Mouse (Mus musculus): ENCODE measurements around the gene Fyb.

The Fyb gene

DNA sequence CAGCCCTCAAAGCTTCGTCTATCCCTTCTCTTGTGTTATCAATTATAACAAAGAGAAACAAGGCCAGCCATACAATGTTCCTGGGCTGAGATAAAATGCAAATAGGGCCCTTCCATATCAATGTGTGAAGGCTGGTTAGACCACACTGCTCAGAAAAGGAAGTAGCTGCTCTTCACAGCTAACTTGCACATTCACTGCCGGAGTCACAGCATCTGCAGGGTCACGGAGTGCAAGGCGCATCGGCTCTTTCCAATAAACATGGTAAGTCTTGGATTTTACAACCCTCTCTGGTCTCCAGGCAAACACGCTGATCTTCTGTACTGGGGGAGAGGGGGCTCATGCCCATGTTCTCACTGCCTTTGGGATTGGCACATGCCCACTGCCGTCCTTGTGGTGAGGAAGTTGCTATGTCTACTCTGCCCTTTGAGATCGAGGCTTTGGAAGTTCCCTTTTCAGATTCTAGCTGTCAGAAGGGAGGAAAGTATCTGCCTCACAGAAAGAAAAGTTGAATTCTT is at the start of gene Fyb:
TSS of gene Fyb (plus strand) at position 201 of the 515 bp plus-strand sequence.
- DNase-seq: no peak

DNA sequence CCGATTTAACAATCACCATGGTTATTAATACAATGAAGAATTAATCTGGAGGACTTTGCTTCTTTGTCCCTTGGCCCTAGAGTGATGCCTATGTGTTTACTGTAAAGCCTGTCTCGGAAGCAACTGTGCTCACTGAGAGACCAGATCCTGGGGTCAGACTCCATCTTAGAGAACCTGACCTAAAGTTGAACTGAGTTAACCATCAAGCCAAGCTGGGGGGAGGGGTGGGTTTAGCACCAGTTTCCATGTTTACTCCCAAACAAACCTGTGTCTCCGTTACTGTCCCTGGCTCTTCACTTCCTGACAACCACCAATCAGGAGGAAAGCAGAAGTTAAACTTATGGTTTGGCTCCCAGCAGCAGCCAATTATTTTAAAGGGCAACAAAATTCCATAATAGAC is 39.1 kb upstream of the Fyb start:
- no peak for DNase-seq

DNA sequence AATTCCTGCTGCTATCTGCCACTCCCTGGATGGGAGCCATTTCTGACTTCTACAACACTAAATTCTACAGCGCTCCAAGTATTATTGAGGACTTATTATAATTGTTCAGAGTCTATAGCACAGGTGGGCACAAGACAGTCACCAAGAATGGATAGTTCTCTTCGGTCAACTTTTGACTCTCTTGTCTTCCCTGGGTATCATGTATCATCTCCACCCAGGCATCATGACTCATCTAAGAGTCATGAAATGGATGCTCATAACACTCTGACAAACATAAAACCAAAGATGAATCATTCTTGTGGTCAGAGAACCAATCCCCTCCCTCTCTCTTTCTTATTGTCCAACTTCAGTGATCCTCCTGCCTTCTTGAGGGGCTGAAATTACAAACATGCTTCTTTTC is 30.3 kb upstream of the Fyb start:
- DNase-seq: no peak

DNA sequence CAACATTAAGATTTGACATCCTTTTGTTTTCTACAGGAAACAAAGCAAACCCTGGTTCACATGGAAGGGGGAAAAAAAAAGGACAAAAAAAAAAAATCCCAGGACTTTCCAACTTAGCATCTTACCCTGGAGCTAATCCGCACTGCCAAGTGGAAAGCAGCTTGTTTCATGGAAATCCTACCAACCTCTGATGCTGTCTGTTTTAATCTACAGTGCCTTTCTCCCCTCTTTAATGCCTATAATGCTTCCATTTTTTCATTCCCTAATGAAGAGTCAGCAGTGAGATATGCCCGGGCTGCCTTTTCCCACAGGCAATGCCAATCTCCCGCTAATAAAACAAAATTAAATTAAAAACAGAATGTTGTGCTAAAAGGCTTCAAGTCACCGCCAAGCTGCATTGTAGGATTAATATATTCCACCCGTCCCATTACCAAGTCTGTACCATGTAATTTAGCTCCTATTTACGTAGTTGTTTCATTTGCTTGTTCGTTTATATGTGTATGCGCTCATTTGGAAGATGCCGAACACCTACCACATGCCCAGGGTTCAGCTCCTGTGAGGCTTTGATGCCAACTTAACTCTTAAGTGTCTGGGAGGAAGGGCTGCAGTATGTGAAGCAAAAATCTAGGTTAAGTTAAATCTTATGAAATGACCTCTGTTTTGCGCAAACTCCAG is 24.1 kb upstream of the Fyb start:
- DNase-seq: no peak

DNA sequence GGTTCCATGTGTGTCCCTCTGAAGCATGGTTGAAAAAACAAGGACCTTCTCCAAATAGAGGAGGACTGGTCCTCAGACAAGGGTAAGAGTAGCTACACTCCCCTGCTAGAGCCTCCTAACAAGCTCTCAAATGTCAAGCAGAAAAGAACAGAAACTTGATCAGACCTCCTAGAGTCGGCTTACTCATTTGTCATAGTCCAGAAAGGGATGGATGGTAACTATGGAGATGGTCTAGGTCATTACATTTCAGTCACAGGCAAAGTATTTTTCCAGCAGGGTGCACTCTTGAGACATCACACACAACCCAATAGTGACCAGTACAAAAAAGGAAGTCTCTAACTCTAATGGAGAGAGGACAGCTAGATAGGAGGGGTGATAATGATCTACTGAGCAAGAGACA is 21.9 kb upstream of the Fyb start:
- DNase-seq: no peak

DNA sequence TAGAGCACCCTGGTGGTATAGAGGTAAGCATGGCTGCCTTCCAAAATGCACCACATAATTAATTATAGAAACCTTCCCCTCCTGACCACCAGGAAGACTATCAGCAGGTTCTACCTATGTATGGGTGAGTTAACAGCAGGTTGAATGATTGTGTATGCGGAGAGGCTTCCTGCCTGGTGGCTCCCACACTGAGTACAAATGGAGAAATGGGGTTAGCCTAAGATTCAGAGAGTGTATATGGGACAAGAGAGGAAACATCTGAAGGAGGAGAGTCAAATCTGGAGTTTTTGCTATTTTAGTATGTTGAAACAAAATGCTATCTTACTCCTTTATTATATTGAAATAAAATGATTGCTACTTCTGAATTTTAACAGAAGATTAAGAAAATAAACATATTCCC is 5.1 kb upstream of the Fyb start:
- DNase-seq: no peak

DNA sequence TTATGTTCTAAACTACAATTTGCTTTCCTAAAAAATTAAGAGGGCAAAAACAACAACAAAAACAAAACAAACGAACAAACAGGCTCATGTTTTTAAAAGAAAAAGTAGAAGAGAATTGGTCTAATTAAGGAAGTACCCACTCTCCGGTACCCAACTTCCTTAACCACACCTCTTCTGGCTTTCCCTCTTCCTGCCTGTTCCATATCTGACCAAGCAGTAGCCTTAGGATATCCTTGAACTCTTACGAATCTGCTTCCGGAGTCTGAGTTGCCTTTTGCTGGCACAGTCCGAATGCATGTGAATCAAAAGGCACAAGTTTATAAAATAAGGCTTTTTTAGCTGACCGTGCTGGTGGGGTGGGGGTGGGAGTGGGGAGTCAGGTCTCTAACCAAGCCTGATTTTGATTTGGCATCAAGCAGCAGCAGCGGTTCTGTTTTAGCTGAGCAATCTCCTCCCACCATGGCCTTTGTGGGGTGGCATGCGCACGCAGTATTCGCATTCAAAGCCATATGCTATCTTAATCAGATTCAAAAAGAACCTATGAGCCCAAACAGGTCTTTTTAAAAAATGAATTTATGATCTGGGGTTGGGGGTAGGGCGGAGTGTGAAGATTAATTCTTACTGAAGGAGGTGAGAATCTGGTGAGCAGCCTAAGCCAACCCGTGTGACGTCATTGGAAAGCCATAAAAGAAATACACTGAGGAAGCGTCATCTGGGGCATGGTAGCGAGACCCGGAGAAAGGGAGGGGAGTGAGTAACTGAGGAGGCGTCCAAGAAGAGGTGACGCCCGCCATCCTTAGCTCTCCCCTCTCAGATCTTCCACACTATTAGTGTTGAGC is 3.0 kb upstream of the Fyb start:
- no peak for DNase-seq

DNA sequence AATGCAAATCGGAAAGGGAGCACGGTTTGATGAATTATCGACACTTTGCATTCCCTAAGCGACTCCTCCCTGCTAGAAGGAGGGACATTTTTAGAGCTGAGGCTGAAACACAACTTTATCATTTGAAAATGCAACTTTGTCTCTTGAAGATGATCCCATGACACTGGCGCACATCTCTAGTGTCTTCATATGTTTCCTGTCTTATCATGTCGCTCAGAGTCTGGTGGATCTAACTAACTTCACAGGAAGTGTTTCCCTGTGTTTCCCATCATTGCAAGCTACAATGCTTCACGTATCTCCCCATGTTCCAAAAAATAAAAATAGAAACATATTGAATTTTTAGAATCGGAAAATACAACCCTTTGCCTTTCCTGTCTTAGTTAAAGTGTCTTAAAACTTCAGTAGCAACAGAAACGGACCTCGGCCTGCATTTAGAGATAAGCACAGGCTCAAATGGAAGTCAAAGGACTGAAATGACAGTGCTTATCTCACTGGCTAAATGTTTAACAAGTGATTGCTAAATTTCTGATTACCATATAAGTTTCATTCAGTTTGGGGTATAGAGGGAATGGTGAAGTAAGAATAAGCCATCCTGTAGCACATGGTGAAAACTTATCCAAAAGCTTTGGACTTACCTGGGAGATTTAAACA is 2.0 kb upstream of the Fyb start:
- no peak for DNase-seq

DNA sequence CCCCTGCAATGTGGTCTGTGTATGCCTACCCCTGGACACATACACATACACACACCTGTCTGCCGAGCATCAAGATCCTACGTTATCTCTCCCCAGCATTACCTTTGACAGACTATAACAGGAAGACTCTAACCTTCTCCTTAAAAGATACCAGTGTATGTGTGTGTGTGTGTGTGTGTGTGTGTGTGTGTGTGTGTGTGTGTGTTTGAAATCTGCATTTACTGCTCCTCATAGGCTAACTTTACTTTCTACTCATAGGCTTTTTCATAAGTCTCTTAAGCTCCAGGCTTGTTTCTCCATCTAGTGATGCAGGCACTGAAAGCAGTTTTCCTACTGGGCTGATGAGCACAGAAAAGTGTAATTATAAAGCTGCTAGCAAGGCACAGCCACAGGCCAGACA is 2.1 kb downstream of the Fyb start:
- no peak for DNase-seq

DNA sequence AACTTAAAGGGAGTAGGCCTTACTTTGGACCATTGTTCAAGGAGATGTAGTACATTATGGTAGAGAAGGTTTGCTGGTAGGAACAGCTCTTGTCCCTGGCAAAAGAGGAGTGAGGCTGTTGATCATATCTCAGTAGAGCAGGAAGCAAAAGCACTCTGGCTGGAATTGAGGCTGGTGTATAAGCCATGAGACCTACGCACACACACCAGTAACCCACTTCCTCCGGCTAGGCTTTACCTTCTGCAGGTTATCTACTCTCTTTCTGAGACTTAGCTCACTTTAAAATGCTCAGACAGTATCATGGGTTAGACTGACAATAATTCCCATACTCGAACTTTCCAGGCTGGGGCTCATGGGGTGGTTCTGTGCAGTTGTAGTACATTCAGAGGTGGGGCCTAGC is 2.7 kb downstream of the Fyb start:
- DNase-seq: no peak

DNA sequence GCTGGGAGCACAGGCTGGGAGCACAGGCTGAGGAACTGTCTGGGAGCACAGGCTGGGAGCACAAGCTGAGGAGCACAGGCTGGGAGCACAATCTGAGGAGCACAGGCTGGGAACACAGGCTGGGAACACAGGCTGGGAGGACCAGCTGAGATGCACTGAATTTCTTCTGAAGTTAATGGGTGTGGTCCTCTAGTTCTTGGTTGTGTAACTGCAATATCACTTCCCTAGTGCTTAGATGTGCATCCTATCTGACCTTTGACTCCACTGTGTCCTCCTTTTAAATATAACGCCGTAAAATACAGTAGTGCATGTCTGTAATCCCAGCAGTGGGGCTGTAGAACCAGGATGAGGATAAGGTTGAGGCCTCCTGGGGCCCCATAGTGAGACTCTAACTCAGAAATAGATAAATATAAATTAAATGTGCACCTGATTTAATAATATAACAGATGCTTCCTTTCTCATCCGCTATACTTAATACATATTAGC is 11.2 kb downstream of the Fyb start:
- DNase-seq: no peak

DNA sequence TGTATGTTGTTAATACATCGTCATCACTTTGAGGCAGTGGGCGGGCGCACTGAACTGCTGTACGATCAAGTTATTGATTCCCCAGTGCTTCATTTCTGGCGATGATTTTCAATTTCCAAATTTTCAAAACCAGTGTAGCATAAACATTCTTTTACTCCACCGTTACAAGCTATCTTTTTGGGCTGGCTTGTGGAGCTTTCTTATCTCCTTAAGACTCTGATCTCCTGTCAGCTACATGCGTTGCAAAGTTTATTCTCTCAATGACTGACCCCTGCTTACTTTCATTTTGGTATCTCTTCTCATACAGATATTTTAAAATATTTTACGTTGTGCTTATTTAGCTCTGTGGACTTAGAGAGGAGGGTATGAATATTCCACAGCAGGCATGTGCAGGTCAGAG is 11.9 kb downstream of the Fyb start:
- no peak for DNase-seq

DNA sequence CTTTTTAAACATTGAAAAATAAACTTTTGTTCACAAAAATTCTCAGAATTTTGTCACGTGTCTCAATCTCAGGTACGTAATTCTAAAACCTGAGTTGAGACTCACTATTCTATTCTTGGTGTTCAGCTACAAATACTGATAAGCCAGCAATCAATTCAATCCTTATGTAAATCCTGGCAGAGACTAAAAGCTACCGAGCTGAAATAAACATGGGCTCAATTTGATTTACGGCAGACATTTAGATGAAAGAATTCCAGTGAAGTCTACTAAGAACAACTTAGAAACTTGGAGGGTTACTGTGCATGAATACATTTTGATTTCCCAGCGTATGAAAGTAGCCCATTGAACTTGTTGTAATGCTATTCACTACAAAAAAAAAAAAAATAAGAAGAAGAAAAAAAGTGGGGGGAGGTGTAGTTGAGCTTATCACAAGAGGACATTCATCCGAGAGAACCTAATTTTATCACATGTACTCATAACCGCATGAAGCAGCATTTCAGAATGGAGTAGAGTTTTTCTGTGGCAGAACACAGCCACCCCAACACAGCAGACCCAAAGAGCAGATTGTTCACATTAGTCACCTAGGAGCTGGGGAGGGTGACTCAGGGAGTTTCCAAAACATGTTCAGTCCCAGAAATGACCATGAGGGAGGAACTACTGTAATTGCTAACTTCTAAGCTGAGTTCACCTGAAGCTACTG is 17.1 kb downstream of the Fyb start:
- no peak for DNase-seq

DNA sequence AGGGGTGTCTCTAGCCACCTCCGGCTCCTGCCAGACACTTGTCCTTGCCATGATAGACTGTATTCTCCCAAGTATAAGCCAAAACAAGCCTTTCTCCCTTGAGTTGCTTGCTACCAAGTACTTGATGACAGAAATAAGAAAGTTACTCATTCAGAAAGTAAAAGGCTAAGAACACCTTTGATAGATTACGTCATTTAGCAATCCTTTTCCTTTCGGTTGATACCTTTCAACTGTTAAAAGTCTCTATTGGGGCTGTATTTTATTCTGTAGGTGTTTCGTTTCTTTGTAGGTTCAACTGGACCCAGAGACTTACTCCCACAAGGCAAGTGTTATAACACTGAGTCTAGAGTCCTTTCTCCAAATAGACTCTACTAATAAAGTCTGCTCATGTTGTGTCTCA is 26.3 kb downstream of the Fyb start:
- DNase-seq: no peak

DNA sequence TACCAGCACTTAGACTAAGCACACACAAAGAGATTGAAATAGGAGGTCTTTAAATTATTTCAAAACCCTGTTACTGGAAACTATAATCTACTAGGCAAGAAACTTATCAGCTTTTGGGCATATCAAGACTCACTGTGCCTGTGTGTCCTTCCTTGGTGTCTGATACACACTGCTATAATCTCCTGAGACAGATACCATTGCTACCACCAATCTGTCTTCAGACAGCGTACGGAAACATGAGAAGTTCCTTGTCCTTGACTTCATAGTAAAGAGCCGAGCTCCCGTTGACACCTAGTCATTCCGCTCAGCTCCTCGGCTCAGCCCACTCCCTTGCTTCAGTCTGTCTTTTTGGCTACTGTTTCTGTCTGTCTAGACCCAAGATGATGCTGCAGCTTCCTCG is 29.2 kb downstream of the Fyb start:
- no peak for DNase-seq

DNA sequence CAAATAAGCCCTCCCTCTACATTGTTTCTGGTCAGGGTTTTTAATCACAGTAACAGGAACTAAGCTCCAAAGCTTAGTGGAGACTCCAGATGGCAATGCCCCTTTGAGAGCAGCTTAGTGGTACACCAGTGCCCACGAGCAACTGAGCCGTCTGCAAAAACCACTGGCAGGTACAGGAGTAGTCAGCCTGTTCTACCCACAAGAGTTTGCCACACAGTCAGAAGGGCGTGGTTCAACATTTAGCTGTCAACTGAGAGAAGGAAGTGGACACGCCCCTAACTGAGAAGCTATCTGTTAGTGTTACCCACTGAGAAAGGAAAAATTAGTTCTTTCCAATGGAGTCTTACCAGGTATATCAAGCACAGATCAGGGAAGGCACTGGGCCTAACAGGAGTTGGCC is 32.1 kb downstream of the Fyb start:
- DNase-seq: no peak

DNA sequence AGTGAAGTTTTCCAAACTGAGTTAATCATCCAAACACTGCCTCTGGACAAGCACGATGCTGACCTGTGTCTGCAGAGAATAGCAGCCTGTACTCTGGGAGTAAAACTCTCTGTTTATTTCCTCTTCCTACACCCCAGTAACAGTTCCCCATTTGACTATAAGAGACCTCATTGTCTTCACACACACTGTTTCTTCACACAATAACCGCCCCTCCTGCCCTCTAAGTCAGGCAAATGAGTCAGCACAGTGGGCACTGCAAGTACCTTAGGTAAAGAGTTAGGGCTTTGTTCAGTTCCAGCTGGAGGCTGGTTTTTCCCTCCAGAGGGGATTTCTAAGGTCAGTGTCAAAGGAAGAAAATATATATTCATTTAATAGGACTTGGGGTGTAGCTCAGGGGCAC is 32.9 kb downstream of the Fyb start:
- DNase-seq: no peak

DNA sequence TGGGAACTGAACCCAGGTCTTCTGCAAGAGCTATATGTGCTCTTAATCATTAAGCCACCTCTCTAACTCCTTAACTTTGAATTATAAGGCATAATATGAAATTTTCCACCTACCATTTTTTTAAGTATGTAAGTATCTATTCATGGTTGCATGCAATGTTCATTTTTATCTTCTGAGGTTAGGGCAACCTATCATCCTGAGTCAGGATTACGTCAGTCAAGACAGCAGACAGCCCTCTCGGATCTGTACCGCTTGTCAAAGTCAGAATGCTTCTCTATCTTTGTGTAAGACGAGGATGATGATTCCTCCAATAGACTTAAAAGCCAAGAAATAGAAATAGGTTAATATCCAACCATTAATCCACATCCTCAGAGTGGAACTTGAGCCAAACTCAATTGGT is 33.6 kb downstream of the Fyb start:
- DNase-seq: no peak

DNA sequence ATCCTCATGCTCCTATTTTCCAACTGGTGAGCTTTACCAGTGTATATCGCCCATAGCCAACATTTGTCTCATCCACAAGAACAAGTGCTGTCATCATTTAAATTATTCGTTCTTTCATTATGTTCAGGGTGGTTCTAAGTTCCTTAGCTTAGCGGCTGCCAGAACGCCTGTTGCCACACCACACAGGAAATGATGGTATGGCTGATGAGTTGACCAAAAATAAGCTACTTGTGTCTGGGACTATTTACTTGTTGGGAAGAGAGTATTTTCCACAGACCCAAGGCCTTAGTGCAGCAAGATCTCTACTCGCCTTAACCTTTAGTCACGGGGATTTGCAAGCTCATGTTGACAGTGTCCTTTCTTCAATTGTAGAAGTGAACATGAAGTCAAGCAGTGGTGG is 34.3 kb downstream of the Fyb start:
- DNase-seq: no peak

DNA sequence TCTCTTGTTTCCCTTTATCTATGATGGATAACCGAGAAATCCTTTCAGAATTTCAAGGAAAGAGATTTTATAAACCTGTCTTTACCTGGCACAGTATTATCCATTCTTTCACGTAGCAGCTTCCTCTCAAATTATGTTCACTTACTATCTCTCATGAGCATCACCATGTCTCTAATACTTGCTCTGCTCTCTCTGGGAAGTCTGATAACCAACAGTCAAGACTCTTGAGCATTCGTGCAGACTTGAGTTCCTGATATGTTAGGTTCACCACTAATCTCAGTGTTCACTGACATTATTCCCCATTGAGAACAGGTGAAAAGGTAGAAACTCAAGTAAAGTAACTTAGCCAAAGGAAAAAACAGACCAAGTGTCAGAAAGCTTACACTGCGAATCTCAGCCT is 34.9 kb downstream of the Fyb start:
- DNase-seq: no peak

DNA sequence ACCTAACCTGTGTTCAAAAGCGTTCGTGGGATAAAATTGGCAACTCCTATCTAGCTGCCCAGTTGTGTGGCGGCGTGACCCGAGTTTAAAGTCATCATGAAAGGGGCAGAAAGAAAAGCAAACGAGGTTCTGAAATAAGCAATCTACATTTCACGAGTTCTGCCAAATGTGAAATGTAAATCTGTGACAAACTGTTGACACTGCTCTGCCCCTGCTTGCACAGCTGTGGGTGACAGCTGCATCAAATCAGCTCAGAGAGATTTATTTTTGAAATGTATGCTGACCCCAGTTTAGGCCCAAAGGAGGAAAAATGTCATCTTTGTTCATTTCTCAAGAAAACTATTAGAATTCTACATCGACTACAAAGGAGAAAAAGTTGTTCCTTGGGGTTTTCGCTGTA is 36.5 kb downstream of the Fyb start:
- no peak for DNase-seq

DNA sequence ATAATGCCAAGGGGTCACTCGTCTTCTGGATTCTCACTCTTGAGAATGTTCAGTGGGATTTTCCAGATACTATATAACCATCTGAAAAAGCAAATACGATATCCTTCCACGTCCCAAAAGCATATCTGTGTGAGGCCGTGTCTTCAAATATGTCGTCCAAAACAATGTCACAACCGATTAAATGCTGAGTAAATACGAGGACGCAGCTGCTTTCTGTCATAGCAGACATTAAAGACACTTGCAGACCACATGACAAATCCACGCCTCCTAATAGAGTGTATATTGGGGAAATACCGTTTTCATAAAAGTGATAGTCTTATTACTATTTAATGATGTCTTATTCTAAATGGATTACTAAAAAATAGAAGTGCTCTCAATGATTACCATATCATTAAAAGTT is 38.0 kb downstream of the Fyb start:
- no peak for DNase-seq

DNA sequence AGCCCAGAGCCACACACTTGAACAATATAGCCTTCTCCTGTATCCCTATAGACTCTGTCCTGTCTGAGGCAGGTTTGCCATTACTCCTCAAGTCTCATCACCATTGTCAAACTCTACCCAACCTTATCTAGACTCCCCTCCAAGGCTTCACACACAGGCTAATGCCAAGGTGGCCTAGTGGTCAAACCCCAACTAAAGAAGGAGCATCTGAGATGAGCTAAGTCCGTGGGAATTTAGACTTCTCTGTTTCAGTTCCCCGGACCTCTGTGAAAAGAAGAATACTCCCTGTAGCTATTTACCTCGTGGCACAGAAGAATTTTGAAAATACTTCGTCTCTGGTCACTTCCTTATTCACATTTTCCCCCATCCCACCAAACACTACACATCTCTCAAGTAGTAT is 39.5 kb downstream of the Fyb start:
- no peak for DNase-seq
